Mouse (Mus musculus) liver, postnatal 0 days (tissue): Measurements from ENCODE around the gene Acad12.

Source experiments
- CTCF ChIP-seq: sonication (generic); IDR thresholded peaks from 2 replicates; pipeline ENCODE4 v1.5.1; 2016; ENCODE audit warnings: antibody characterized with exemption, low read depth
- EP300 ChIP-seq: IDR thresholded peaks from 2 replicates; pipeline ENCODE4 v1.6.1; 2016; ENCODE audit warnings: antibody characterized with exemption, low read depth, mild to moderate bottlenecking

- TF ChIP-seq CTCF (no peak), EP300 (no peak)
Measured at GRCm38 (mm10) chr5:121660059-121660896, 41.5 kb upstream of the Acad12 start, which contains the start of the genes Acad10 and Brap.
